Mouse (Mus musculus) liver, adult 2 months (tissue): ENCODE measurements around the gene Nynrin.

Source experiments
- CTCF ChIP-seq: fragments of 200-500 bp; IDR thresholded peaks from 2 replicates; pipeline ENCODE4 v1.5.1; 2011; ENCODE audit warnings: low read depth, low read length, control low read depth
- POLR2A ChIP-seq: fragments of 200-500 bp; IDR thresholded peaks from 2 replicates; pipeline ENCODE4 v1.6.1; 2011; ENCODE audit warnings: low read length, control low read depth; ENCODE audit not compliant: insufficient read depth; ENCODE audit errors: extremely low read depth

DNA sequence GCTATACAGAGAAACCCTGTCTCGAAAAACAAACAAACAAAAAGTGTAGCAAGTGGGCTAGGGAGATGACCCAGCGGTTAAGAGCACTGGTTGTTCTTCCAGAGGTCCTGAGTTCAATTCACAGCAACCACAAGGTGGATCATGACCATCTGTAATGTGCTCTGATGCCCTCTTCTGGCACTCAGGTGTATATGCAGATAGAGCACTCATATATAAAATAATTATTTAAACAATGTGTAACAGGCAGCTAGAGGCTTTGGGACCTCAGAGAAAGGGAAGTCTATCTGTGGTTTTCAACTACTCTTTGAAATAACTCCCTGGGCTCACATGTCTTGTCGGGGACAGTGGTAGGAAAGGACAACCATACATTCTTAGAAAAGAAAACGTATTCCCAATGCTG, 15.1 kb upstream of the Nynrin start:
- TF ChIP-seq CTCF = no peak
- no peak for TF ChIP-seq POLR2A
